Mouse (Mus musculus) stomach, postnatal 0 days (tissue): ENCODE measurements around the gene Vangl1.

ENCODE experiments used
- CTCF ChIP-seq: IDR thresholded peaks from 2 replicates; pipeline ENCODE4 v1.5.1; 2016; ENCODE audit warnings: antibody characterized with exemption, low read depth, mild to moderate bottlenecking, moderate library complexity
- EP300 ChIP-seq: optimal IDR thresholded peaks from 2 replicates; pipeline ENCODE3; 2016; ENCODE audit warnings: antibody characterized with exemption

- TF ChIP-seq CTCF (no peak), EP300 (no peak)
Measured at GRCm38 (mm10) chr3:102205458-102205830, 951 bp upstream of the Vangl1 start.
